Mouse (Mus musculus) layer of hippocampus, adult 11-12 months (tissue): Measurements from ENCODE around the gene Rhox10.
"Not testable (repeated sequence)": the region's sequence is repeated elsewhere in the genome, so short reads cannot be mapped to it uniquely, and the experiment has no call there.

Experiments used
- DNase-seq: peaks from one replicate; pipeline ENCODE4 v3.0.0; 2022; ENCODE audit warnings: low spot score

The Rhox10 gene

GRCm38 (mm10) chrX:38066175-38066574 lies at the start of gene Rhox10:
Gene Rhox10, plus strand, starts transcription at chrX:38066475.
- DNase-seq = no peak

GRCm38 (mm10) chrX:38018597-38018996 lies 47.7 kb upstream of the Rhox10 start, which contains the start of gene Btg1-ps1:
Gene Btg1-ps1, minus strand, starts transcription at chrX:38018815.
- not testable (repeated sequence) for DNase-seq

- no peak for DNase-seq
Measured at GRCm38 (mm10) chrX:38033841-38034240, 32.4 kb upstream of the Rhox10 start.

DNA sequence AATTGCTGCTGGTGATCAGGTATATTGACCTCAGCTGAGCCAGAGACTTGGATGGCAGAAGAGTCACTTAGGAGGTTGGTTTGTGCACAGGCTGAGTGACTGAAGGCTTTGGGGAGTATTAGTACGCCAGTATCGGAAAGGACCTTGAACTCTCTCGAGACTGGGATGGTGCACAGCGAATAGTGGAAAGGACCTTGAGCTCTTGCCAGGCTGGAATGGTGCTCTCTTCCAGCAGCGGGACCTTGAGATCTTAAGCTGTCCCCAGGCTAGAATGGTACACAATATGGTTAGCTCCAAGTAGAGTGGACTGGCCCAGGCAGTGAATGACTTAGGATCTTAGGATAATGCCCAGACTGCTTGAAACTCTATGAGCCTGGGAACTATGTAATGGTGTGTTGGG lies 26.6 kb upstream of the Rhox10 start:
- no peak for DNase-seq

DNA sequence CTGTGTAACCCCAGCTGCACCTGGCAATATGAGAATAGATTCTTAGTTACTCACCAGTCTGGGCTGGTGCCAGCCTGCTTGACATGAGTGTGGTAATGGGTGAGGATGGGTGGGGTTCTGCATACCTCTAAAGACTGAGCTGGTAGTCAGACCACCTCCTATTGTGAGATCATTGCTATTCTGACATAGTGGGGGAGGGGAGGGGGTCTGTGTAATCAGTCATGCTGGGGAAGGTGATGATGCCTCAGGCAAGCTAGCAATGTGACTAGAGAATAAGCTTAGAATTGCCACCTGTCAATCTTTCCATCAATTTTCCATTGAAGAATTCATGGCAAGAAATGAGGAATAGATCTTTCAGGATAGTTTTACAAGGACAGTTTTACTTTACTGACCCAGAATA lies 23.3 kb upstream of the Rhox10 start, which contains the start of gene Btg1-ps2:
TSS of gene Btg1-ps2 (minus strand) at position 101 of the 400 bp plus-strand sequence.
- not testable (repeated sequence) for DNase-seq

DNA sequence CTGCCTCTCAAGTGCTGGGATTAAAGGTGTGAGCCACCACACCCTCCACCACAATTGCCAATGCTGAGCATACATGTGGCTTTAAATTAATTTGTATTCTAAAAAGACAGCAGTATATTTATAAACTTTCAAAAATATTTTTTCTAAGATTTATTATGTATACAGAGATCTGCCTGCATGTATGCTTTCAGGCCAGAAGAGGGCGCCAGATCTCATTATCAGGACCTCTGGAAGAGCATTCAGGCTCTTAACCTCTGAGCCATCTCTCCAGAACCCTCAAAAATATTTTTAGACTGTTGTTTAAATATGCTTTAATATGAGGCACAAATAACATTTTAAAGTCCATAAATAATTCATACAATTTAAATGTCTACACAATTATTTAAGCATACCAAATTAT lies 4.7 kb upstream of the Rhox10 start:
- no peak for DNase-seq

DNA sequence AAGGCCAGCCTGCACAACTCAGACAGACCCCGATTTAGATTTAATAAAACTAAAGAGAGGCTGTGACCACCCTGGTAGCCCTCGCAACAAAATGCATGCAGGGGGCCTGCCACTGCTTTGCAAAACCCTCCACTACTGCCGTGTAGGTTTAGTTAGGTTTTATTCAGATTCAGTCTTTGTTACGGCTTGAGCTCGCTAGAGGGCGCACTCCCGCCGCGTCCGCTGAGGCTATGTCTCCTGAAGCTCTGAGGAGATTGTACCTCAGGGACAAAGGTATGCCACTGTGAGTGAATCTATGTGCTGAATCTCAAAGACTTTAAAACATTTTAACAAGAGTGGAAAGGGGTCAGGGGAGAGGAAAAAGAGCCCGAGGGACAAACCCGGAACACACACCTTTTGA lies 18.0 kb downstream of the Rhox10 start:
- DNase-seq = peak; percentile 18

- no peak for DNase-seq
Measured at GRCm38 (mm10) chrX:38085041-38085440, 18.8 kb downstream of the Rhox10 start, which contains the start of gene Rhox11. Gene Rhox11, minus strand, starts transcription at chrX:38085141.

- no peak for DNase-seq
Measured at GRCm38 (mm10) chrX:38110807-38111206, 44.5 kb downstream of the Rhox10 start, which contains the start of gene Rhox12. Gene Rhox12, minus strand, starts transcription at chrX:38110907.

- no peak for DNase-seq
Measured at GRCm38 (mm10) chrX:38120982-38121381, 54.7 kb downstream of the Rhox10 start, which contains the start of gene Rhox13. Gene Rhox13, plus strand, starts transcription at chrX:38121219.
